Mouse (Mus musculus): ENCODE measurements around the gene Ppp1r9a. TPM values are rescaled to one million over a fixed set of nuclear protein-coding genes. Genes with fewer than 3 reads are reported as not detected.

The Ppp1r9a gene
- polyA plus RNA-seq, 2 experiments: 2.6 to 3.0 TPM

GRCm38 (mm10) chr6:5156541-5157425 is 254.1 kb downstream of the Ppp1r9a start:
- H3K27me3 ChIP-seq (ENCODE audit: control insufficient read depth, insufficient read depth, low read length): no peaks in the 10 kb centered on the region
- H3K27ac ChIP-seq: peak overlapping the region; percentile 94
- peak; percentile 53 to 70 (median 63) for DNase-seq (ENCODE audit: low read depth in 3 of 3, low spot score in 3 of 3)
- no peak for TF ChIP-seq CTCF (IDR thresholded peaks at IDR 0.05; ENCODE audit: low read depth)
- TF ChIP-seq EP300 (IDR thresholded peaks at IDR 0.05; ENCODE audit: low read depth): peak; percentile 92
- H3K36me3 ChIP-seq (replicated peaks; ENCODE audit: control insufficient read depth, insufficient read depth, low read depth): no peaks in the 10 kb centered on the region
- H3K9ac ChIP-seq (replicated peaks): peak overlapping the region; percentile 71
- peaks cover 61 to 64% of the 10 kb centered on the region in 2 experiments for H3K4me1 ChIP-seq (replicated peaks; ENCODE audit: control insufficient read depth in 2 of 2, insufficient read depth in 2 of 2, low read length in 1 of 2)
- H3K4me2 ChIP-seq (ENCODE audit: low read depth): peak overlapping the region; percentile 75
- no peak overlapping the region for H3K4me3 ChIP-seq (ENCODE audit: insufficient read depth in 1 of 2, low read depth in 2 of 2, low read length in 2 of 2)
- no peaks in the 10 kb centered on the region for H3K9me3 ChIP-seq (ENCODE audit: control insufficient read depth, low read length)
- ATAC-seq (ENCODE audit: insufficient read depth): peak; percentile 67
- WGBS (ENCODE audit: insufficient replicate concordance): 19% methylated on average over 6 of the region's 6 CpGs

- 32% methylated on average over 7 of the region's 7 CpGs for WGBS (ENCODE audit: insufficient replicate concordance)
- H3K27me3 ChIP-seq (ENCODE audit: control insufficient read depth, insufficient read depth, low read length): no peaks in the 10 kb centered on the region
- H3K9me3 ChIP-seq (ENCODE audit: control insufficient read depth, low read length): no peaks in the 10 kb centered on the region
- no peak for DNase-seq (ENCODE audit: low read depth in 3 of 3, low spot score in 3 of 3)
- no peaks in the 10 kb centered on the region for H3K36me3 ChIP-seq (replicated peaks; ENCODE audit: control insufficient read depth, insufficient read depth, low read depth)
- peaks cover 47 to 50% of the 10 kb centered on the region in 2 experiments for H3K4me1 ChIP-seq (replicated peaks; ENCODE audit: control insufficient read depth in 2 of 2, insufficient read depth in 2 of 2, low read length in 1 of 2)
- TF ChIP-seq EP300 (IDR thresholded peaks at IDR 0.05; ENCODE audit: low read depth) (no peak), CTCF (IDR thresholded peaks at IDR 0.05; ENCODE audit: low read depth) (no peak)
- H3K4me2 ChIP-seq (ENCODE audit: low read depth): peak overlapping the region; percentile 16
- H3K27ac ChIP-seq: no peak overlapping the region; the same call in 1 of the 2 replicates
- no peak for ATAC-seq (ENCODE audit: insufficient read depth)
- no peak overlapping the region for H3K9ac ChIP-seq (replicated peaks)
- H3K4me3 ChIP-seq (ENCODE audit: insufficient read depth in 1 of 2, low read depth in 2 of 2, low read length in 2 of 2): no peak overlapping the region
These were observed 256.7 kb downstream of the Ppp1r9a start for GRCm38 (mm10) chr6:5159385-5159791.

- WGBS (ENCODE audit: insufficient replicate concordance): 78% methylated on average over 6 of the region's 6 CpGs
- Histone ChIP-seq H3K4me2 (ENCODE audit: low read depth) (no peak overlapping the region), H3K9me3 (ENCODE audit: control insufficient read depth, low read length) (no peaks in the 10 kb centered on the region), H3K27me3 (ENCODE audit: control insufficient read depth, insufficient read depth, low read length) (no peaks in the 10 kb centered on the region), H3K27ac (no peak overlapping the region), H3K36me3 (replicated peaks; ENCODE audit: control insufficient read depth, insufficient read depth, low read depth) (no peaks in the 10 kb centered on the region), H3K4me1 (replicated peaks; ENCODE audit: control insufficient read depth in 2 of 2, insufficient read depth in 2 of 2, low read length in 1 of 2) (peaks cover 31 to 38% of the 10 kb centered on the region in 2 experiments), H3K4me3 (ENCODE audit: insufficient read depth in 1 of 2, low read depth in 2 of 2, low read length in 2 of 2) (no peak overlapping the region), H3K9ac (replicated peaks) (no peak overlapping the region)
- no peak for DNase-seq (ENCODE audit: low read depth in 3 of 3, low spot score in 3 of 3)
- TF ChIP-seq CTCF (IDR thresholded peaks at IDR 0.05; ENCODE audit: low read depth) (no peak), EP300 (IDR thresholded peaks at IDR 0.05; ENCODE audit: low read depth) (no peak)
- no peak for ATAC-seq (ENCODE audit: insufficient read depth)
These were observed 259.3 kb downstream of the Ppp1r9a start for GRCm38 (mm10) chr6:5162052-5162451.

- DNase-seq (ENCODE audit: low read depth in 3 of 3, low spot score in 3 of 3): no peak
- Histone ChIP-seq H3K36me3 (replicated peaks; ENCODE audit: control insufficient read depth, insufficient read depth, low read depth) (no peaks in the 10 kb centered on the region), H3K4me2 (ENCODE audit: low read depth) (no peak overlapping the region), H3K4me3 (ENCODE audit: insufficient read depth in 1 of 2, low read depth in 2 of 2, low read length in 2 of 2) (no peak overlapping the region), H3K27me3 (ENCODE audit: control insufficient read depth, insufficient read depth, low read length) (no peaks in the 10 kb centered on the region), H3K9me3 (ENCODE audit: control insufficient read depth, low read length) (no peaks in the 10 kb centered on the region), H3K4me1 (replicated peaks; ENCODE audit: control insufficient read depth in 2 of 2, insufficient read depth in 2 of 2, low read length in 1 of 2) (peaks cover 25 to 39% of the 10 kb centered on the region in 2 experiments), H3K9ac (replicated peaks) (no peak overlapping the region), H3K27ac (no peak overlapping the region)
- TF ChIP-seq EP300 (IDR thresholded peaks at IDR 0.05; ENCODE audit: low read depth): no peak
- TF ChIP-seq CTCF (IDR thresholded peaks at IDR 0.05; ENCODE audit: low read depth): no peak
- ATAC-seq (ENCODE audit: insufficient read depth): peak; percentile 61
- 76% methylated on average over 14 of the region's 14 CpGs for WGBS (ENCODE audit: insufficient replicate concordance)
These were observed 260.9 kb downstream of the Ppp1r9a start for GRCm38 (mm10) chr6:5163507-5164144.

GRCm38 (mm10) chr6:5164855-5165254 is 262.1 kb downstream of the Ppp1r9a start:
- Histone ChIP-seq H3K9ac (replicated peaks) (peak overlapping the region; percentile 18; the same call in 1 of the 2 replicates), H3K4me1 (replicated peaks; ENCODE audit: control insufficient read depth in 2 of 2, insufficient read depth in 2 of 2, low read length in 1 of 2) (peaks cover 15 to 26% of the 10 kb centered on the region in 2 experiments), H3K4me2 (ENCODE audit: low read depth) (peak overlapping the region; percentile 41), H3K9me3 (ENCODE audit: control insufficient read depth, low read length) (no peaks in the 10 kb centered on the region), H3K36me3 (replicated peaks; ENCODE audit: control insufficient read depth, insufficient read depth, low read depth) (no peaks in the 10 kb centered on the region), H3K4me3 (ENCODE audit: insufficient read depth in 1 of 2, low read depth in 2 of 2, low read length in 2 of 2) (no peak overlapping the region), H3K27me3 (ENCODE audit: control insufficient read depth, insufficient read depth, low read length) (no peaks in the 10 kb centered on the region), H3K27ac (no peak overlapping the region)
- no peak for DNase-seq (ENCODE audit: low read depth in 3 of 3, low spot score in 3 of 3)
- no peak for TF ChIP-seq CTCF (IDR thresholded peaks at IDR 0.05; ENCODE audit: low read depth)
- no peak for TF ChIP-seq EP300 (IDR thresholded peaks at IDR 0.05; ENCODE audit: low read depth)
- WGBS (ENCODE audit: insufficient replicate concordance): 26% methylated on average over 9 of the region's 9 CpGs
- ATAC-seq (ENCODE audit: insufficient read depth): no peak
